Mouse (Mus musculus): ENCODE measurements at regions not wholly inside any gene's neighbourhood (a gene's known extent, or its start where the extent isn't known, plus 50 kb on each side); places are given as distances from the start of the nearest gene placed in this dataset.

DNA sequence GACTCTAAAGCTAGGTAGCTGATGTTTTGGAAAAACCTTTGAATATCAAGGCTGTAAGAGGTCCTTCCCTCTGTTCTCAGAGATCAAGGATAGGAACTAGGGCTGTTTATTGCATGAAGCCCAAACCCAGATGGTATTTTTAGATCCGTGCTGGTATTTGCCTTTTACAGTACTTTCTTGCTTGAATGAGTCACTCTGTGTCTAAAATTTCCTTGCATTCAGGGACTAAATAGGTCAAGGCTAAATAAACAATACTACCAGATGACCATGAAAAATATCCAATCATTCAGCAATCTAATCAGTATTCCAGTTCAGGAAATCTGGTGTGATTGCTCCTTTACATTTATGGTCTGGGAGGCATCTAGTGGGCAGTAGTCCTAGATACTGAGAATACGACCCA is 243.6 kb downstream of the Btg1 start:
- no peak for DNase-seq (ENCODE audit: low spot score)

DNA sequence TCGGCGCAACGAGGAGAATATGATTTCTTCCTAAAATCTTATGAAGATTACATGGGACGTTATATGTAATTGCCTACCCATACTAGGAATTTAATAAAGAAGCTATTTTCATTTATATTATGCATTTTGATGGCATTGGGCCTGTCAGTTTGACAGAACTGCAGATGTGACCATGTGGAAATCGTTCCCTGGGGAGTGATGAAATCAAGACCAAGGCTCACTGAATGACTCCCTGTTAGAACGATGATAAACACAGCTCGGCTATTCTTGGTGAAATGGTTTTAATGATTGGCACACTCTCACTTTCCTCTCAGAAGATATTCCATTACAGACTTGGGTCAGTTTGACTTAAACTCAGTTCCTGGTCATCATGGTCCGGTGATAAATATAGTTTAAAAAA is 246.4 kb downstream of the Btg1 start:
- no peak for DNase-seq (ENCODE audit: low spot score)

DNA sequence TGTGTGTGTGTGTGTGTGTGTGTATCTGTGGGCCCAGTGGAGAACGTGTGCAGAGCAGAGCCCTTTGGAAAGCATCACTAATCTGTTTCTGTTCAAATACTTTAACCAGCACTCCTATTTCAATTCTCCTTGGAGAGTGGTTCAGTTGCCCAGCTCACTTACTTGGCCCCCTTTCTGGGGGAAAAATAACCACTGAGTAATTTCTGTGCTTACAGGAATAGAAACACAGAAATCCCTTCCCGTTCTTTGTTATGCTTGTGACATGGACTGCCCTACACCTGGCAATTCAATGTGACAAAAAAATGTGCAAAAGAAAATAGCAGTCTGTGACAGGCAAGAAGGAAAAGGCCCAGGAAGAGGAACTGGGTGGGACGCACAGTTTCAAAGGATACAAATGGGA is 249.7 kb downstream of the Btg1 start:
- no peak for DNase-seq (ENCODE audit: low spot score)

DNA sequence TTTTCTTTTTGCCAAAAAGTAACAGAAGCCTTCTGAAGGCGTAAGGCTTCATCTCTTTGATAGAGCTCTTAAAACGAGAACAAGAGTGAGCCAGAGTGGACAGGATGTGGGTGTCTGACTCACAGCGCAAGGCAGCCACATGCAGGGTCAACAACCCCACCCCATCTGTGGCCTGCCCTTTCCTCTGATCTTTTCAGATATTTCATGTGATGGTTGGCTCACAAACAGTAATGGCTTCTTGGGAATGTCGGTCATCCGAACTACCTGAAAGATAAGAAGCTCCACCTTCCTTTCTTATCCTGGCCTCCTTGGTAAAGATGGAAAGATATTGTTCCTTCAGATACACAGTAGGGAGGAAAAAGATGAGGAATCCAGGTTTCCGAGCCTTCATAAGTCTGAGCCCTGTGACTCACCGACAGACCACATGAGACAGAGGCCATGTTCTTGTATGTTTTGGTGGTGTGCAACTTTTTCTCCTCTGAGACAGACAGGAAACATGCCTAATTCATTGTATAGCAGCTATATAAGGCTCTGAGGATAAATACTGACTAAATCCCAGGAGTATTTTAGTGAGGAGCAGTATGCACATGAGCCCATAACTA is 254.9 kb downstream of the Btg1 start:
- no peak for DNase-seq (ENCODE audit: low spot score)

DNA sequence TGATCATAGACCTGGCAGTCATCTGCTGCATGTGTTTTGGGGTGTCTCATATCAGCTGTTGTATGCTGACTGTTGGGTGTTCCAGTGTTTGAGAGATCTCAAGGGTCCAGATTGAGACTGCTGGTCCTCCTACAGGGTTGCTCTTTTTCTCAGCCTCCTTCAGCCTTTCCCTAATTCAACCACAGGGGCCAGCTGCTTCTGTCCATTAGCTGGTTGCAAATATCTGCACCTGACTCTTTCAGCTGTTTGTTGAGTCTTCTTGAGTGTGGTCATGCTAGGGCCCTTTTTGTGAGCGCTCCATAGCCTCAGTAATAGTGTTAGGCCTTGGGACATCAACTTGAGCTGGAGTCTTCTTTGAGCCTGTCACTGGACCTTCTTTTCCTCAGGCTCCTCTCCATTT is 257.8 kb downstream of the Btg1 start:
- no peak for DNase-seq (ENCODE audit: low spot score)

DNA sequence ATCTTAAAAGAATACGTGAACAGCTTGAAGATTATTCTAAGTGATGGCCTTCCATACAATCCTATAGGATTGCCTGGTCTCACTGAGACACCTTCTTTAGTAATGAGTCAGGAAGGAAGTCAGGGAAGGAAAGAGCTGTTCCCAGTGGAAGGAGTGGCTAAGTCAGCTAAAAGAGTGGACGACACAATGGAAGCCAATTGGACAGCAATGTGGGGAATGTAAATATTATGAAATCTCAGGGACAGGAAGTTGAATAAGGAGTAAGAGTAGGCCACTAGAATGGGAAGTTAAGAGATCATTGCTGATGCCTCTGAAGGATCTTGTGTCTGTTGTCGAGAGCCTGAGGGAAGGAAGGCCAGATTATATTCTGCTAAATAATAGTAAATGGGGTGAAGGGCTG is 258.9 kb downstream of the Btg1 start:
- DNase-seq (ENCODE audit: low spot score): peak; percentile 7

DNA sequence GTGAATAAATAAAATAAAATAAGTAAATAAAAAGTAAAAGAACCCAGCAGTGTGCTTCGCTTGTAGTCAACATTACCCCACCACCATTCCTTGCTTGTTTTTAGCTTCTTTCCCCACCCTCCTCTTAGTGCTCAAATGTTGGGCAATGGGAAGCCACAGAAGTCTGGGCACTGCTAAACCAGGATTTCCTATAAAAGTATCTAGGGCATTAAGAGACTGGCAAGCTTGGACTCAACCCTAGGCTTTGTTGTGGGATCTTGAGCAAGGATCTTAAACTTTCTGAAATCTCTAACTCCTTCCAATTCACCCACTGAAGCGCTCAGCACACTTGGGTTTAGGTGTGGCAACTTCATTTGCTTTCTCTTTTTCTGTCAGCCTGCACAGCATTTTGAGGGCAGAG is 262.6 kb downstream of the Btg1 start:
- DNase-seq (ENCODE audit: low spot score): no peak

DNA sequence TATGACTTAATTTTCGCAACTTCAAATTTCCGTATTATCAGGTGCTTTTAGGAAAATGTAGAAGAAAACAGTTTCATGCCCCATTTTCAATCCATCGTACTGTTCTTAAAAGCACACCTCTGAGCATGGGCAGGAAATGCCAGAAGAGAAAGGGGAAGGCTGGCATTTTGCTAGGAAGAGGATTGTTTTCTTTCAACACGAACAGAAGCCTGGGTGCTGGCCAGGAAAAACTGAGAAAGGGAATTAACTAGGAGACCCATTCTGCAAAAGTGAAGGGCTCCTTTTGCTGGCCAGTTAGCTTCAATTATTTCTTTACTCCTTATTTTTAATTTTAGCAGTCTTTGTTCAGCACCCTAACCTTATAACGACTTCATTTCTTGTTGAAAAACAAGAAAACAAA is 264.0 kb downstream of the Btg1 start:
- no peak for DNase-seq (ENCODE audit: low spot score)

DNA sequence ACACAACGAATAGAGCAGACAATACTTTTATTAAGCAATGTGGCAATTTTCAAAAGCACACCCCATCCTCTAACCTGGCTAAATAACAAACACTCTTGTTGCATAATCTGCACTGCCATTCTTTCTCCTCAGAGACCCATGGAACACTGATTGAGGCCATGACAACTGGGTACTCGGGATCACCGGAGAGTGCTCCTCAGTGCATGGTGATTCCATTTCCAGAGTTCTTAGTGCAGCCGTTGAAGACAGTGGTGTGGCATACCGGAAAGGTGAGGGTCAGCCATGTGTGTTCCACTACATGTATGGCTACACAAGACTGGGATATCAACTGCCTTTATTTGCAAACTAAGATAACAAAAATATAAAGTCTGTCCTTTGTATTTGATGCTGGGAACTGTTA is 264.4 kb downstream of the Btg1 start:
- DNase-seq (ENCODE audit: low spot score): no peak

DNA sequence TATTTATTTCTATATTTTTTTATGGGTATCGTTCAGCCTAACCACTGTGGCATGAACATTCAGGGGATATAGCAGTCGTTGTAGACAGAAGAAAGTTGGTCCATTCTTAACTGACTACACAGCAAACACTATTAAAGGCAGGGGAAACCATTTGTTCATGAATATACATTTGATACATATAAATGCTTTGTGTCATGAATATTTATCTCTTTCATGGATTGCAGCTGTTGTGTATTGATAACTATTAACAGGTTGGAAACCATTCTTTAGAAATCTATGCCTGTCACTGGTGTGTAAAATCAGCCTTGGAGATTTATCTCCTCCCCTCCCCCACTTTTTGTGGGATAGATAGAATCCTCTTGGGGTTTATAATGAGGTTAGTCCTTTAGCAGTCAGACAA is 264.9 kb downstream of the Btg1 start:
- DNase-seq (ENCODE audit: low spot score): no peak

DNA sequence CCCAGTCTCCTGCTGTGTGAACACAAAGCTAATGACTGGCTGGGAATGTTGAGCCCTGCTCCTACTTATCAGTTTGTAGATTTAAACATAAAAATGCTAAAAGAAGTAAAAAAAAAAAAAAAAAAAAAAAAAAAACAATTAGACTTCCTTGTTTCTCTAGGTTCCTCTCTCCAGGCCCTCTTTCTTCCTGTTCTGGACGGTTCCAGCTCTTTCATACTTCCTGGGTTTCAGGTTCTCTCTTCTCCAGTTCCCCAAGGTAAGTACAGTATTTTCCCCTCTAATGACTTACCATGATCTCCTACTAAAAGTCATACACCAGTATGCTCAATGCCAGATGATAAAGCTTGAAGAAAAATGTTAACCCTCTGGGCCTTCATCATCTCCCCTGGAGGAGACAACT is 284.3 kb downstream of the Btg1 start:
- no peak for DNase-seq (ENCODE audit: low spot score)

DNA sequence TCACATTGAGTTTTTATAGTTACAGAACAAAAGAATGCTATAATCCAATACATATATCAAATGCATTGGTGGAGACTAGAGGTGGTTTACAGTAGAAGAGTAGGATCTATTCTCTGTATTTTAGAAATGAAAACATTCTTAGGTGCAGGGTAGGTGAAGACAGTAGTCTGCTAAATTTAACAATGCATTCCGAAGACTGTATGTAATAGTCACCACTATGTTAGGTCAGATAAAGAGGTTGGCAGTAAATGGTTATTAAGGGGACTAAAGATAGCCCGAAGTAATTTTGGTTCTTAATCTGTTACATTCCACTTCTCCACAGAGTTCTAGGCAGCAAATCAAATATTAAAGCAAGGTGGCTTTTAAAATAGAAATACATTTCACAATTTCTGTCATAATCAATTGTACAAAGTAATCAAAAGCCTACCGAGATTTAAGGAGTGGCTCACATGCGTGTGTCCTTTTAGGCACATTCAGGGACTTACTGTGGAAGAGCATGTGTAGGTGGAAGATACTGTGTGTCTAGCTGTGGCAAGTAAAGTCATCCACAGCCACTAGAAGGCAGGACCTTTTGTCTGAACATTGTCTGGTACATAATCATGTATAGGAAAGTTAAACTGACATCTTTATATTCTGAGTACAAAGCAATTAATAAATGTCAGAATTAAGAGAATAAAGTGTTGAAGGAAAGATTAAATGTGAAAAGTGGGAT is 288.4 kb downstream of the Btg1 start:
- DNase-seq (ENCODE audit: low spot score): no peak

DNA sequence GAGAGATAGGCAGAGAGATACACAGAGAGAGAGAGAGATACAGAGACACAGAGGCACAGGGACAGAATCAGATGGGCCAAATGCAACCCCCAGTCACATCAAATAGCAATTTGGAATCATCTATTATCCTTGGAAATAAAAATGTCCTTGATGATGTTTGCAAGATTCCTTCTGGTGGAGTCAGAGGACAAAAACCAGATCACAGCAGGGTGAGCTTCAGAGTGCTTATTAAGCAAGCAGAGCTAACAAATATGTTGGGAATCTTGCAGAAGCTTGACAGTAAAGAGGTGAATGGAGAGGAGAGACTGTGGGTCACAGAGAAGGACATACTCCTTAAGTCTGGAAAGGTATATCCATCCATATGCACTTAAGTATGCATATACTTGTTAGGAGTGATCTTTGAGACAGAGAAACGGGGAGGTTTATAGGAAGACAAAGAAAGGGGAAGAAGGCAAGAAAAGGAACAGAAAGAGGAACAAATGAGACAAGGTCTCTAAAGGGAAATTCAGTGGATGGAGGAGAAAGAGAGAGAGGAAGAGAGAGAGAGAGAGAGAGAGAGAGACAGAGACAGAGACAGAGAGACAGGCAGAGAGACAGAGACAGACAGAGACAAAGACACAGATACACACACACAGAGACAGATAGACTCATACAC is 293.0 kb downstream of the Btg1 start:
- no peak for DNase-seq (ENCODE audit: low spot score)

DNA sequence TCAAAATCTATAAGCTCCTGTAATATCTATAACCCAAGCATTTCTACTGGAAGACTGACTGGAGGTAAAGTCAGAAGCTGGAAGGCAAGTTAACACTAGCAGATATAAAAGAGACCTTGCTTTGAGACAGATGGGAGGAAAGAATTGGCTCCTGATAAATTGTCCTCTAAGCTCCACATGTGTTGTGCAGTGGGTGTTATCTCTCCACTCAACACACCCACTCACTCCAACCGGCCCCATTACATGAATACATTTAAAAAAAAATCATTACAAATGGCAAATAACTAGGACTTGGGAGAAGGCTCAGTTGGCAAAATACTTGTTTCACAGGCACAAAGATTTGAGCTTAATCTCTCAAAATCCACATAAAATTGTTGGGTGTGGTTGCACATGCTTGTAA is 304.4 kb downstream of the Btg1 start:
- DNase-seq (ENCODE audit: low spot score): no peak

DNA sequence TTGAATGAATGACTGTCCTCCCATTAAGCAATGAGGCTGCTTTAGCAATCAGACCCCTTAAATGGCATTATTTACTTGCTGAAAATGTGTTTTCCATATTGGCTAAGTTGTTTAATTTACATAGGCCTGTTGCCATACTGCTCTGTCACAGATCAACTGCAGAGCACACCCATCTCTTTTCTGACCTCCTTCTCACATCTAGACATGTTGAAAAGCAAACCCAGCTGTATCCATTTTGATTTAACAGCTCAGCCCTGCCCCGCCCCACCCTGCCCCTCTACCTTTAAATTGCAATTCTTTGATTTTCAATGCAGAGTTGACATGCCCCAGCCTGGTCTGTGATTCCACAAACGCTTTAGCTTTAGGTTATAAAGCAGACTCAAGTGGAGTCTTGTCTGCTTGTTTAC is 307.5 kb downstream of the Btg1 start:
- DNase-seq (ENCODE audit: low spot score): no peak

DNA sequence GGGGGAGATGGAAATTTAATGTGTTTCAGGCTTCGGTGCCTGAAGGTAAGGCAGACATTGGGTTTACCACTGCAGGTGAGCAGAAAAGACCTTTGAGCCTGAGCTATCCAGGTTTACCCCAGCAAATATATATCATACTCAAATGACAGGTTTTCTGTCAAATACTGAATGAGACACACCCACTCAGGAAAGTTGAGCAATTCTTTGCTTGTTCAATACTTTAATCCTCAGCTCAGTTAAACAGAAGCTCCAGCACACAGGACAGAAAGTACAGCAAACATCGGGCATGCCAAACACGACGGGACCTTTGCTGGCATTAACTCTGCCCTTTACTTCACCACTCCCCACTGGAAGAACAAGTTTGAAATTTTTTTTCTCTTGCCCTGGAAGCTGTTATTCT is 307.9 kb downstream of the Btg1 start:
- DNase-seq (ENCODE audit: low spot score): no peak

DNA sequence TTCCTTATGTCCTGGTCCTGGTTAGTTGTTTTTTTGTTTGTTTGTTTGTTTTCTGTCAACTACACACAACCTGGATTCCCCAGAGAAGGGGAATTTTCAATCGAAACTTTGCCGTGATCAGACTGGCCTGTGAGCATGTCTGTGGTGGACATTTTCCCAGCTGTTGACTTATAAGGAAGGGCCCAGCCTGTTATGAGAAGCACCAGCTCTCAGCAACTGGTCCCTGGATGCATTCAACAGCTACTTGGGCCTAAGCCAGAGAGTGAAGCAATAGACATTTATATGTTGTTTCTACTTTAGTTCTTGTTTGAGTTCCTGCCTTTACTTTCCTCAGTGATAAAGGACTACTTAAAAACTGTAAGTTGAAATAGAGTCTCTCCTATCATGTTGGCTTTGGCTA is 309.0 kb downstream of the Btg1 start:
- DNase-seq (ENCODE audit: low spot score): no peak

DNA sequence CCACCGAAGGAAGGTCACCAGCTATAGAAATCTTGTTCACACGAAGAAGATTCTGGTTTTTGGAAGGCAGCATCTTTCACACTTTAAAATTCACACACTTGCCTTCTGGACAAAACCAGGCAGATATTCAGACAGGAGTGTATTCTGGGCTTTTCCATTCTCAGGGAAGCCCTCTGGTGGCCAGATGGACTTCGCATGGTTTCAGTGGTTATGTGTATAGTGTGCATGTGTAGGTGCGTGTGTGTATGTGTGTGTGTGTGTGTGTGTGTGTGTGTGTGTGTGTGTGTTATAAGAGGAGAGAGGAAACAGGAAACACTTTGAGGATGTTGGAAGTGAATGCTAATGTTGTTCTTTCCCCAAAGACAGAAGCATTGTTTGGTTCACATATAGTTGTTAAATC is 317.9 kb downstream of the Btg1 start:
- DNase-seq (ENCODE audit: low spot score): peak; percentile 5

DNA sequence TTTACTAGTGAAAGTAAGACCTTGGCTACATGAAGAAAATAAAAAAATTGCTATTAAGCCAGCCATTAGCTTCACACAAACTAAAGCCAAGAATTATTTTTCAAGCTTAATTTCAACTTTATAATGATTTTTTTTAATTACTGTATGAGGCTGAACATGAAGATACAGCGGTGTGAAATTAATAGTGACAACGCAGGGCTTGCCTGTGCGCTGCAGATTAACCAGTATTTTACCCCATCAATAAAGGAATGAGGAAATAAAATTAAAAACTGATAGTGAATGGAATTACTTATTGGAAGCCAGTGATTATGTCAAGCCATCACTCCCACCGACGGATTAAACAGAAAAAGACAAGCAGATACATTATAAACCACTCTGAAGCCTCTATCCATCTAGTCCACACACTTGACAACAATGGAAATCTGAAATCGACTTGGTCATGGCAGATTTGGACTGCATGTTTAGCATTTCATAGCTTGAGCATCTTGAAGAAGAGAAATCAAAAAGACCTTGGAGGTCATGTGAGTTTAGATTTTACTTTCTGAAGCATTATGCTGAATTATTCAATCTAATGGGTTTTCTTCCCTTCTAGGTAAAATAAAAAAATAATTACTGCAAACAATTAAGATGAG is 324.2 kb downstream of the Btg1 start:
- no peak for DNase-seq (ENCODE audit: low spot score)

DNA sequence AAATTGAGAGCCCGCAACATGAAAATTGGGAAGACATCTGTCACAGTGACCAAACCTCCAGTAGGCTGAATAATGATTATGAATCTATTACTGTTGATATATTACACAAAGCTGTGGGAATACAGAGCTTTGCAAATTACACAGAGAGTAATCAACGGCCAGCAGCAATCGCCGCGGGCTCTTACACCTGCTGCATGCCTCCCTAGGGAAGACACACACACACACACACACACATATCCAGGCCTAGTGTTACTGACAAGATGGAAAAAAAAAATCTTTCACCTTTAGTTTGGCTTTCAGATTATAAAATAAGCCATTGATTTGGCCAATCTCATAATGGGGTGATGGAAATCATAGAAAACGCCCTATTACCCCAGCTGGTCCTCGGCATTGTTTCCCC is 327.4 kb downstream of the Btg1 start:
- no peak for DNase-seq (ENCODE audit: low spot score)

DNA sequence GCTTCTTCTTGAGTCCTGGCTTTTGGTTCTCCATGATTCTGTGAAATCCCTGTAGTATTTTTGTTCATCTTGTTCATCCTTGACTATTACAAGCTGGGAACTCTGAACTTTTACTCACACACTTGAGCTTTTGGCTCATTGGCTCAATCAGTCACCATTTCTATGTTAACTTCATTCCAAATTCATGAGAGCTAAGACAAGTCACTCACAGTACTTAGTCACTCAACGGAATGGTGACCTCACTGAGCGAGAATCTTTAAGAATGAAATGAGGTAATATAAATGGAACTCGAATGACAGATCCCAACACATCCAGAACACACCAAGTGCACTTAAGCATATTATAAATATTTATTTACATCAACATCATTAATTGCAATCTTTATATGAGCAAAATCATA is 331.2 kb downstream of the Btg1 start:
- no peak for DNase-seq (ENCODE audit: low spot score)

DNA sequence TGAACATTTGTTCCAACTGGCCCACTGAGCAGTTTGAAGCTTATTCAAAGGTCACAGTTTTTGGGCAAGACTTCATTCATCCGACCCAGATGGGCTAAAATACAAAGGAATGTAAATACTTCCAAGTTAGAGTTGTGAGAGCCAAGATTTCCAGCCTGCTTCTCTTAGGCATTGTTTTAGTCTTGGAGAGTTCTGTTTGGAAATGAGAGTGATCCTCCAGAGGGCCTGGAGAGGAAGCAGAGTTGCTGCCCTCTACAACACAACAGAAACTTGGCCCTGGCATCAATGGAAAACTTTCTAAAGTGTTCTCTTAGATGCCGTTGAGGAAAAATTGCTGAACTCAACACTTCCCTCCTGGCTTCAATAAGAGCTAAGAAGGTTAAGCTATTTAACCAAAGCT is 332.1 kb downstream of the Btg1 start:
- DNase-seq (ENCODE audit: low spot score): no peak

DNA sequence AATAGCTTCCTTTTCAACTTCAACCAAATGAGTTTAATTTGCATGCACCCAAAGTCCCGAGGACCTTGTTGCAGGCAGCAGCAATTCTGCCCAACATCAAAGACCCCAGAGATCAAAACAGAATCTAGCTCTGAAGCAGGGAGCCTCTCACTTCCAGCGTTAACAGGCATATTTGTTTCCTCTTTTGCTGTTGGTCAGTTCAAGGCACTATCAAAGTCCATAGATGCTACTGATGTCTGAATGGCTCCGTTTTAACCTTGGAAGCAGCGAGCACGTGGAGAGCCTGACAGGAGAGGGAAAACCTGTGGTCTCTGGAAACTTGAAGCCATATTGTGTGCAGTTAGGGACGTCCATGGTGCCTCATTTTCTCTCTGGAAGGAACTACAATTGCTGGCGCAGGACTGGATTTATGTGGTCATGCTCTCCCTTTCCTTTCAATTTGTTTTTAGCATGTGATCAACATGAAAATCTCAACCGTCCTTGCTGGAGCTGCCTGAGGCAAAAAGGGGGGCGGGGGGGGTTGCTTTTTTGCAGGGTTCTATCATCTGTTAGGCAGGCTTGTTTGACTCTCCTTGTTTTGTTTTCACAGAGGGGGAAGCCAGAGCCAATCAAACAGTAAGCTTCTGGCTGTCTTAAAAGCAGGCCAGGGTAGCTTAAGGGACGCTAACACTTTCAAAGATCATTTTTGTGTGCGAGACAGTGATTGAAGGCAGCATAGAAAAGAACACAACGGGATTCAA is 338.4 kb downstream of the Btg1 start:
- DNase-seq (ENCODE audit: low spot score): no peak
